Mouse (Mus musculus) layer of hippocampus, adult 11-12 months (tissue): Measurements from ENCODE around the gene Oprm1.
A peak's percentile ranks its signal among the peaks of the same experiment; 100 is the strongest.
"Not testable (repeated sequence)": the region's sequence is repeated elsewhere in the genome, so short reads cannot be mapped to it uniquely, and the experiment has no call there.

Source experiments
- DNase-seq: peaks from one replicate; pipeline ENCODE4 v3.0.0; 2022; ENCODE audit warnings: low spot score

Oprm1 gene

DNA sequence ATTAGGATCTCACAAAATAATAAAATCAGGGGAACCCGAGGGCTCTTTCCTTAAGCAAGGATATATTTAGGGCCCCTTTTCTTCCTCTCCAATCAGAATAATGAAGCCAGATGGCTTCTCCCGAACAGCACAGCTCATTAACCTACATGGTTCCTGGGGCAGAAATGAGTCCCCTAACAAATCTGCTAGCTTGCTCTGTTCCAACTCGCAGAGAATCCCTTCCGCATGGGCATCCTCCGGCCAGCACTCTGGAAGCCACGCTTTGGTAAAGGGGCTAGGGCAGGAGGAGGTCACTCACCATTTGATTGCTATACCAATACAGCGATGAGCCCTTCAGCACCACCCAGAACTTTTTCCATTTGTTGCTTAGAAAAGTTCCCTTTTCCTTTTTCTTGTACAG is 220.9 kb downstream of the Oprm1 start:
- DNase-seq, result peak; percentile 9

DNA sequence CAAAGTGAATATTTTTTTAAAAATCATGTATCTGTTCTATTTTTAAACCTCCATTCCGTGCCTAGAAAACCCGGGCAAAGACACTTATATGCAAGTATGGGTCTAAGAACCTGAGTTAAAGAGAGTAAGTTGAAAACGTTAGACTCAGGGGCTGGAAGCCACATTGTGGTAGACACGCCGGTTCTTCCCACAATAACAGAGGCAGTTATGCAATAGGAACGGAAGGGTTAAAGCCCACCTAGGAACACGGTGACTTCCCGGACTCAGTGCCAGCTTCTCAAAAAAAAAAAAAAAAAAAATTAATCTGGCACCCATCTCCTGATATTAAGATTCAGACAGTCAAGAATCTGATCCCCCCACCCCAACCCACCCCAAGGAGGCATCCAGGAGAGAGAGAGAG is 221.5 kb downstream of the Oprm1 start:
- no peak for DNase-seq

DNA sequence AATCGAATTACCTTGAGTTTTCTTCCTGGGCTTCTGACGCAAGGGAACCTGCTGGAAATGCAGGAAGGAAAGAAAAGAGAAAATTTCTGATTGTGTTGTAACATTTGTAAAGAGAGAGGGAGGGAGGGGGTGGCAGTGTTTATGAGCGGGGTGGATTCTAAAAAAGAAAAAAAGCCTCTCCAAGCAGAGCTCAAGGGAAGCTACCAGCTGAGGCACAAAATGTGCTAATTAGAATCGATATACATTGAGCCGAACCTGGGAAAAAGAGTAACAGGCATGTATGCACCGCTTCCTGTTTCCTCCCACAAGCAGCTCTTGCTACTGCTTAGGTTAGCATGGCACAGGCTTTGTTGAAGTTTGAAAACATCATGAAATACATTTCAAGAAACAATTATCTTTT is 221.9 kb downstream of the Oprm1 start:
- peak; percentile 7 for DNase-seq

DNA sequence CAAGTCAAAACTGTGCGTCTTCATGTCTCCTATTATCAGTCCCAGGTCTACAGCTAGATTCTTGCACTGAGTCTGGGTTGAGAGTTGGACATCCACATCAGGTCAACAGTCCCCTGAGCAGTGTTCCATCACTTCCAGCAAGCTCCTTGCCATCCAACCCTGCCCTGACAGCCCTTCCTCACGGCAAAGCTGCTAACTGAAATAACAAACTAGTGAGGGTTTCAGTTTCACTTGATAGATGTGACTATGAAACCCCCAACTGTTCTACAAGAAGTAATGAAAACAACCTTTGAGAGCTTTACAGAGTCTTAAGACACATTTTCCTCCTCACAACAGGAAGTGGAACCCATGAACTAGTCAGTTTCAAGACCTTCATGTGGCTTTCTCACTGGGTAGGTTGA is 224.4 kb downstream of the Oprm1 start:
- no peak for DNase-seq

DNA sequence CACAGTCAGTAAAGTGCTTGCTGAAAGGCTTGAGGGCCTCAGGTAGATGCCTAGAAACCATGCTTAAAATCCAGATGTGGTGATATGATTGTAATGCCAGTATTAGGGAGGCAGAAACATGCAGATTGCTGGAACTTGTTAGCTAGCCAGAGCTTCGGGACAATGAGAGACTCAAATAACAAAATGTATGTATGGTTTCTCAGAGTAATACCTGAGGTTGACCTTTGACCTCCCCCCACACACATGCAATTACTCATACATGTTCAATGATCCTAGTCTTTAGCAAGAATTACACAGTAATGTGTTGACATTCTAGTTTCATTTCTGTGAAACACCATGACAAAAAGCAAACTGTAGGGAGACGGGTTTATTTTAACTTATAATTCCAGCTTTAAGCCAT is 225.1 kb downstream of the Oprm1 start:
- DNase-seq, result no peak

DNA sequence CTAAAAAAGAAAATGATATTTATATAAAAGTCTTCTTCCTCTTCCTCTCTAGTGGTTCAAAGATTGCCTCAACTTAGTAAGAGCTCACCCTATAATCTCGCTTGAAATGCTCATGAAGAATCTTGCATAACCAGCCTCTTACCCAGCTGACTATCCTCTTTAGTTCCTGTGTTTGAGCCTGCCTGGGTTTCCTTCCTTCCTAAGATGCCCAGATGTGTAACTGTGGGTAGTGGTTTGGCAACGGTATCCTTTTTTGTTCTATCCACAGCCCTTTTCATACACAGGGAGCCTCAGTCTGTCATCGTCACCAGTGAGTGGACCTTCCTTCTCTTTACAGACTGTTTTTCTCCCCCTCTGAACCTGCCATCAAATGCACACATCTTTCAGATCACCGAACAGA is 227.9 kb downstream of the Oprm1 start:
- DNase-seq, result no peak

DNA sequence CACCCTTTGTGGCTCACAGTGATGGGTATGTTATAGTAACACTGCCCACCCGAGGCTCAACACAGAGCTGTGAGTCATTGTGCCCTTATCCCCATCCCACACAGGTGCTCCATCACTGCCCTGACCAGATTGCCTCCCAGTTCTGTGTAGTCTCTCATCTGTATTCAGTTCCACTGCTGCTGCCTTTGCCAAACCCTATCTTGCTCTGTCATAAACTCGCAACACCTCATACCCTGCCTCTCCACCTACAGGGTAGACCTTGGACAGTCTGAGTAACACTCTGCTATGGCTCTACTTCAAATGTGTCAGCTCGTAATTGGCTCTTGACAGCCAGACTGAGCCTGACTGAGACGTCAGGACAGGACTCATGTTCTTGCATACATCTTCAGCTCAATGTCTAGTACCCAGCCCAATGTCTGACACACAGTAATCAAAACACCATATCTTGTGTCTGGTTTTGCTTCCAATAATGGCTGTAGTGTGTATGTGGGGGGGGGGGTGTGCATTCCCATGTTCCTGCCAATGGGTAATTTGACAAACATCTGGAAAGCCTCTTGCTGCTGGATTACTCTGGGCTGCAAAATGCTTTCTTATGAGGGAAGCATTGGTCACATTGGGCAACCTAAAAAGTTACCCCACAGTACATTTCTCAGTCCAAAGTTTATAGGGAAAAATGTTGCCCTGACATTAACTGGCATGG is 229.2 kb downstream of the Oprm1 start:
- no peak for DNase-seq

DNA sequence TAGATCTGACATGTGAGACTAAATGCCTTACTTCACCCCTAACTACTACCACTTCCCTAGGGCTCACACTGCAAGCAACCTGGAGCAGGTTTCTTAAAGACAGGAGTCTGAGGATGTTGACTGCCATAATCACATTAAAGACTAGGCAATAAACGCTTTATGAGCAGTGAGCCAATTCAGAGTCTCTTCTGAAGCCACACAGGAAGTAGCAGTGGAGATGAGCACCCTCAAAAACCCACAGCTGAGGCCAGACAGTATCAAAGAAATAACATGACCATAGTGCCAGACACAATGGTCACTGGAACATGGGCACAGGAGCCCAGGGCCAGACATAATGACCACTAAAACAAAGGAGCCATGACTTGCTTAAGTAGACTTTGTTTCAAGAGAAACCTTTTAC is 230.2 kb downstream of the Oprm1 start:
- no peak for DNase-seq

DNA sequence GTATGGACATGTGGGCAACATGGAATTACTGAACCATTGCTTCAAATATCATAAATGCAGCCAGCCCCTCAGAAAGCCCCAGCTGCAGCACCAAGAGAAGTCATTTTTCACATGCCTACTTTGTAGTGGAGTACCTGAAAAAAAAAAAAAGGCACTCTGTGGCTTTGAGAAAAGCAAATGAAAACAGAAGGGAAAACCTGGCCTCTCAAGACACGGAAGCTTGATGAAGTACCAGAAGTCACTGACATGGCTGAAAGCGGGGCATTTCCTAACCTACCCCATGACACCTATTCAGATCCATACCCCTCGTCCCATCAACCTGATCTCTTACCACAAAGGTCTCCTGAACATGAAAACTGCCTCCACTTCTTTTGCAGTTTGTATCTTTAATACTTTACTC is 238.6 kb downstream of the Oprm1 start:
- no peak for DNase-seq

DNA sequence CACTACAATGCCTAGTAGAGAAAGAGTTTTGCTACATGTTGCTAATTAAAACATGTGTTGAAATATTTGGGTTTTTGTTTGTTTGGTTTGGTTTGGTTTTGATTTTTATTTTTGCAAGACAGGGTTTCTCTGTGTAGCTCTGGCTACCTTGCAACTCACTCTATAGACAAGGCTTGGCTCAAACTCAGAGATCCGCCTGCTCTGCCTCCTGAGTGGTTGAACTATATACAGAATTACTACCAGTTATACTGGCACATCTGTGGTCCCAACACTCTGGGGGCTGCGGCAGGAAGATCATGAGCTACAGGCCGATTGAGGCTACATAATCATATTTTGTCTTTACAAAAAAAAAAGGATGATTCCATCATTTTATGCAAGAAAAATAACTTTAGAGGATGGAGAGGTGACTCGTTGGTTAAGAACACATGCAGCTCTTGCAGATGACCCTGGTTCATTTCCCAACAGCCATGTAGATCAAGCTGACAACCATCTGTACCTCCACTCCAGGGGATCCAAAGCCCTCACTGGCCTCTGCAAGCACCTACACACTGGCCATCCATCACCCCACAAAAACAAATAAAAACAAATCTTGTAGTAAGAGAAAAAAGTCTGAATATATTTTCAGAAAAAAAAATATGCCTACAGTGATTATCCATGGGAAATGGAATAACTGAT is 240.4 kb downstream of the Oprm1 start:
- DNase-seq, result no peak

DNA sequence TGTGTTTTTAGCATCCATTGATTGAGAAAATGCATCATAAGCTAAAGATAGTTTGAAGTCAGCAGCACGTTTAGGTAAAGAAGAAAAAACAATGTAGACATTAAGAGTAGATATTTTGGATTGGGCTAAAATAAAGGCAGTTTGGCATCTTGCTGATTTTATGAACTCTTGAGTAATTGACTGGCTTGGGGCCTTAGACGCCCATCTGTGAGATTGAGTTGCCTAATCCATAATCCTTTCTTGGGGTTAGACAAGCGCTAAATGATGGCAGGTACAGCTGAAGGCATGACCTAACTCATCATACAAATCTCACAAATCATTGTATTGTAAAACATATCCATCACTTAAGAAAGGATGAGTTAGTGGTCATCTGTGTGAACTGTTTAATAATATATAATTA is 241.0 kb downstream of the Oprm1 start:
- no peak for DNase-seq

DNA sequence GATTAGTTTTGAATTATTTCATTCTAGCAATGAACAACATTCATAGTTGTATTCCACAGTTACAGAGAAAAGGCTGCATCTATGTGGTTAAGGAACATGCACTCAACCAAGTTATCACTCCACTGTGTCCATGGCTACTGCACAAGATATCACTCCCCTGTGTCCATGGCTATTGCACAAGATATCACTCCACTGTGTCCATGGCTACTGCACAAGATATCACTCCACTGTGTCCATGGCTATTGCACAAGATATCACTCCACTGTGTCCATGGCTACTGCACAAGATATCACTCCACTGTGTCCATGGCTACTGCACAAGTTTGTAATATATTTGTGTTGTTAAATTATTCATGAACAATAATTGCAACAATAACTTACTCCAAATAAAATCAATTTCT is 245.6 kb downstream of the Oprm1 start:
- not testable (repeated sequence) for DNase-seq

DNA sequence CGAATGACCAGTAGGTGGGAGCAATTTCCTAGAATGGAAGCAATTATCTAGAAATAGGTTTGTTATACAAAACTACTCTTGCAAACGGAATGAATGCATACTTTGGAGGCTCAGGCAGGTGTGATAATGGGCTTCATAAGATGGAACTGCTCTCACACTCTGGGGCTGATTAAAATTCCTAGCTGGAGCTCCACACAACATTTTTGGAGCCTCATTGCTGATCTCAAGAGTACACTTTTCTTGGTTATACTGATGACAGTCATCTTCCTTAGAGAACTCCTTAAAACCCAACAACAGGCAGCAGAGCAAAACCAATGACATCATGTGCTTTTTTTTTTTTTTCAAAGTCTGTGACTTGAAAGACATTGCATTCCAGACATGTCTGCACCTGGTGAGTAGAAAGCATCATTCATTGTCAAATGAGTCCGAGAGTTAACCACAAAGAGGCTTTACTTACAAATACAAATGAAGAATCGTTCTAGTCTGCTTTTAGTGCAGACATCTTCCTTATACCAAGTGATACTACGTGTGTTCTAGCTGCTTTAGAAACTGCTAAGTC is 246.8 kb downstream of the Oprm1 start:
- no peak for DNase-seq

DNA sequence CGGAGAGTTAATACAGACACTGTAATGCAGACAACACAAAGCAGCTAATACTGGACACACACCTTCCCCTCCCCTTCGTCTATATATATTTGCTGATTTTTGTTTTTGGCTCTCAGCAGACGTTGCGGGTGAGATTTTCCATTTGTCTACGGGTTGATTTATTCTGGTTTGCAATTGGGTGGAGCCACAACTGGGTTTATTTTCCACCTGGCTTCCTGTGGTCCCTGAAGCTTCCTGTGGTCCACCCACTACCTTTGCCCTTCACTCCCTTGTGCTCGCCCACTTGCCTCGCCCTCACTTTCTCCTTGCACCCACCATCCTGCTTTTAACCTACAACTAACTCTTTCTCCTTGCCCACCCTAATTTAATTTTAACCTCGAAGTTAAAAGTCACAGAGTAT is 252.2 kb downstream of the Oprm1 start:
- no peak for DNase-seq

DNA sequence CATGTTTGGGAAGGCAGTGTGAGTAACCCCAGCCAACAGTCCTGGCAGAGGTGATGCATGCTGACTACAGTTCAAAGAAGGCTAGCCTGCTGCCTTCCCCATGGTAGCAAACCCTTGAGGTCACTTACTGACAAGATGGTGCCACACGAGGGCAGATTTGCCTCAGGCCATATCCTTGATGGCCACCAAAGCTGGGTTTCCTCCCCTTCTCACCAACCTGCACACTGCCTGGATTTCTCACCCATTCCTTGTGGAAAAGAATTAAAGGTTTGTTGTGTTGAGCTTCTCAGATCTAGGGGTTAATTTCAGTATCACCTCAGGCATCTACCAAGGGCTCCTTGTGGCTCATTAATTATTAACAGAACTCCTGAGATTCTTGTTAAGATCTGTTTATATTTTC is 256.9 kb downstream of the Oprm1 start:
- no peak for DNase-seq

DNA sequence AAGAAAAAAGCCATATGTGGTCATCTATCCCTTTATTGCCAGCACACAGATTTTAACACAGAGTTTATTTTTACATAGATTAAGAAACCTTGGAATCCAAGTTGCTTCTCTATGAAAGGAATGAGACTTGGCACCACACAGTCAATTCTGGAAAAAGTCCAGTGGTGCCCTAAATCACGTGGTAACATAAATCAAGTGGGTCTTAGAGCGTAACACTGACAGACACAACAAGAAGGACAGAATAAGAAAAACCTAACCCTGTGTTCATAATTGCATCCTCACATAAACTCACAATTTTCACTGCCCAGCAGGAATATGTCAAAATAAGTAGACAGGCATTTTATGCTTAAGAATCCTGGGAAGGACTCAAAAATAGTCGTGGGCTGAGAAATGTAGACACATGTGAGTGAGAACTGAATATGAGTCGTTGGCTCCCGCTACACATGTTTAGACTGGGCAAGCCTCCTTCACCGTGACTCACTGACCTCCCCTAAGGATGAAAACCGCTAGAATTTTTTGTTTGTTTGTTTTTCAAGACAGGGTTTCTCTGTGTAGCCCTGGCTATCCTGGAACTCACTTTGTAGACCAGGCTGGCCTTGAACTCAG is 261.6 kb downstream of the Oprm1 start:
- no peak for DNase-seq

DNA sequence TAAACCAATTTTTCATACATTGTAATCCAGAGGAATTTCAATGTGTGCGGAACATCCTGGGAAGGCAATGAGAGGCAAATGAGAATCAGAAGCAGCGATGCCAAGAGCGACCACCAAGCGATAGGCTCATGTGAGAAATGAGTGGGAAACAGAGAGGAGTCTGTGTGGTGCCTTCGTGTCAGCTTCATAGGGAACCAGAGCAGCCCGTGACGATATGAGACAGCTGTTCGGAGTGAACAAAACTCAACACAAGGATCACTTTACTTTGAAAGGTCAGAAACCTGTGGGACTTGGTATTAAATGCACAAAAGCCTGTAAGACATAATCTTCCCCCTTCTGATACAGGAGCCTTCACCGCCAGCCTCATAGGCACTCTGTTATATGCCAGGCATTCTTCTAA is 262.2 kb downstream of the Oprm1 start:
- DNase-seq, result no peak

DNA sequence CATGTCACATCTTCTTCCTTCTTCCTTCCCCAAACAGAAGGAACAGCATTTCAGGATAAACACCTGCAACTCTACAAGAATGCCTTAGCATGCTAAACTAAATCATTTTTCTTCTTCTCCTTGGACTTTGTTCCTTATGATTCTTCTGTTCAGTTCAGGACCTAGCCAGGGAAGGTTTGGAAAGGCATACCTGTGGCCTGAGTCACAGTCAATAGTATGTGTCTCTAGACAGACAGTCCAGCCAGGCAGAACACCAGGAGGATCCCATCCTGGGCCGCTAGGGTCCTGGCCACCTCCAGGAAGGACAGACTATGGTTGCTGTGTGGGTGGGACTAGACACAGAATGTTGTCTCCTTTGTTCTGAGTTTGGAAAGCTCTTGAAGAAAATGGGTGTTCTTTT is 266.7 kb downstream of the Oprm1 start:
- no peak for DNase-seq

DNA sequence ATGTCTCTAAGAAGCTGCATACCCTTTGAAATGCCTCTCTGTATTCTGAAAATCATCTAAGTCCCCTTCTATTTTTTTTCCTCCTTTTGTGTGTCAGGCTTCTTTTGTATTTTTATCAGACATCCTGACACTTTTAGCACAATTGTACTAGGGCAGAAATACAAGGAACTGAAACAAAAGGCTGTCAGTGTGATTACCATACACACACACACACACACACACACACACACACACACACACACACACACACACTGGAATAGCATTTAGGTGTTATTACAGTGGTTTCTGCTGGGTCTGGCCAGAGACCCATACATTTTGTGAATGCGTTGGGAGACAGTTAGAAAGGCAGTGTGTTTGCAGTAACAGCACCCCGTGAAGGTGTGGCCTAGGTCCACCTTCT is 275.2 kb downstream of the Oprm1 start:
- no peak for DNase-seq

DNA sequence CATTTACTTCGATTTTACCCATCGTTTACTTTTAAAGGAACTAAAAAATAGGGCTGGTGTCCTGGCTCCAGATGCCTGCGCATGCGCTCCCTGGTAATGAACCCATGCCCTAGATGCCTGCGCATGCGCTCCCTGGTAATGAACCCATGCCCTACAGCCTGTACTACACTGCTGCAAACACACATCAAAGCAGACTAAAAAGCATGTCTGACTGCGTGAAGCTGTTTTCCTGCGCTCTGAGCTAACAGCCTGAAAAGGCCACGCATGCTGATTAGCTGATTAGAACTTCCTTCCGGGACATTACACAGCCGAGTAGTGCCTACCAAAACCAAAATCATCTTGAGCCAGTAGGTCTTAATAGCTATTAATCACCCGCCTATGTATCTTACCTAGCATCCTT is 277.2 kb downstream of the Oprm1 start:
- no peak for DNase-seq

DNA sequence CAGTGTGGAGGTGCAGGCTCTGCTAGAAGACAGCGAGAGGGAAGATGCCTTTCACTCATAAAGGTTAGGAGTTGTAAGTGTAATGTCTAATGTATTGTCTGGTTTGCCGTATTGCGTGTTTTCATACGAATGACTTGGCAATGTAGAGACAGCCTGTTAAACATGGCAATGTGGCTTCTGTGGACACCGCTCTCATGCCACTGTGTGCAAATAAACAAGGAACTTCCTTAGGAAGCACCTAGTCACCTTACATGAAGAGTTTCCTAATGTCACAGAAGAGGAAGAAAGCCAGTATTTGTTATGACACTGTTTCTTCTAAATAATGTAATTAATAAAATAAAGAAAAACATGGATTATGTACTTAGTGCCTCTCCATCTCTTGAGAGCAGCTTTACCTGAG is 278.9 kb downstream of the Oprm1 start:
- no peak for DNase-seq

DNA sequence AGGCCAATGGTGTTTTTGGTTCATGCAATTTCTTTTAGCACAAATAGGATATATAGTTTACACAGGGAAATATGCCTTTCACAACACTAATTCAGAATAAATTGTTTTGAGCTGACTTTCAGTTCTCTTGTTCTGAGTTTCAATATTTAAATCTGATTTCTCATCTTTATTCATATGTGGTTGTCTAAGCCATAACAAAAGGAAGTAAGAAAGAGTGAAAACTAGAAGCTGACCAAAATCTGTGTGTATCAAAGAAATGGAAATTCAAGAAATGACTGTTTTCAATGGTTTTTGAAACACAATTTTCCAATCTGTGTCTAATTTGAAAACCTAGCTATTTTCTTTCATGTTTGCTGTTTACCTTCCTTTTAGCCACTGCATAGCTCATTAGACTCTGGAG is 282.7 kb downstream of the Oprm1 start:
- DNase-seq, result no peak

DNA sequence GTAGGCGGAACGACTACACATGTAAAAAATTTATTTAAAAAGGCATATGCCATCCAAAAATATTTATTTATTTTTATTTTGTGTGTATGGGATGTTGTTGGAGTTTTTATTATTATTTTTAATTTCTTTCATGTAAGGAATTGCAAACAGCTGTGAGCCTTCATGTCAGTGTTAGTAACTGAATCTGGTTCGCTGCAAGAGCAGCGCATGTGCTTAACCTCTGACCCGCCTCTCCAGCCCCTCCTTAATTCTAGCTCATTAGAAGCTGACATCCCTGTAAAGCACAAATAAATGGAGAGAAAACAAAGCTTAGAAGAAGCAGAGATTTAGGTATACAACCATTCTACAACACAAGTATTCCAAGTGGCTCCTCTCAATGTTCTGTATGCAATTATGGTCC is 285.6 kb downstream of the Oprm1 start:
- no peak for DNase-seq
